Mouse (Mus musculus) brown adipose tissue, adult 24 weeks (tissue): ENCODE measurements around the gene Klrb1. TPM values are rescaled to one million over a fixed set of nuclear protein-coding genes. Genes with fewer than 3 reads are reported as not detected.

Source experiments
- polyA plus RNA-seq: library from polyadenylated mRNA; stranded (reverse); fragments of >200 nt; gene quantifications from 2 replicates; pipeline ENCODE4 v1.2.4, GENCODE M21; 2012; ENCODE audit not compliant: missing spikeins, insufficient read depth, insufficient read length

The Klrb1 gene
- polyA plus RNA-seq, 1 experiment, result not detected

Other genes with a start within 250 kb of the Klrb1 start
- gene Pzp, start 196.3 kb downstream of the Klrb1 start, polyA plus RNA-seq, result 4.1 TPM in 1 of 2 replicates, not detected in the other
- gene A2ml1, start 141.5 kb downstream of the Klrb1 start, polyA plus RNA-seq, result not detected in 2 replicates
- not detected in 2 replicates for gene Klrb1a, start 99.5 kb downstream of the Klrb1 start, polyA plus RNA-seq
- gene Clec2h, start 60.7 kb downstream of the Klrb1 start, polyA plus RNA-seq, result not detected in 2 replicates
- not detected in 2 replicates for gene Klrb1c, start 66.2 kb upstream of the Klrb1 start, polyA plus RNA-seq
- not detected in 2 replicates for gene Gm44511, start 103.3 kb upstream of the Klrb1 start, polyA plus RNA-seq
- gene Klrb1b, start 103.3 kb upstream of the Klrb1 start, polyA plus RNA-seq, result 1.2 TPM in 1 of 2 replicates, not detected in the other
- gene Clec2i, start 164.5 kb upstream of the Klrb1 start, polyA plus RNA-seq, result 0.83 TPM in 1 of 2 replicates, not detected in the other
- not detected in 2 replicates for gene BC035044, start 168.1 kb upstream of the Klrb1 start, polyA plus RNA-seq
- gene Clec2g, start 211.3 kb upstream of the Klrb1 start, polyA plus RNA-seq, result not detected in 2 replicates